In the genomic region with DNA sequence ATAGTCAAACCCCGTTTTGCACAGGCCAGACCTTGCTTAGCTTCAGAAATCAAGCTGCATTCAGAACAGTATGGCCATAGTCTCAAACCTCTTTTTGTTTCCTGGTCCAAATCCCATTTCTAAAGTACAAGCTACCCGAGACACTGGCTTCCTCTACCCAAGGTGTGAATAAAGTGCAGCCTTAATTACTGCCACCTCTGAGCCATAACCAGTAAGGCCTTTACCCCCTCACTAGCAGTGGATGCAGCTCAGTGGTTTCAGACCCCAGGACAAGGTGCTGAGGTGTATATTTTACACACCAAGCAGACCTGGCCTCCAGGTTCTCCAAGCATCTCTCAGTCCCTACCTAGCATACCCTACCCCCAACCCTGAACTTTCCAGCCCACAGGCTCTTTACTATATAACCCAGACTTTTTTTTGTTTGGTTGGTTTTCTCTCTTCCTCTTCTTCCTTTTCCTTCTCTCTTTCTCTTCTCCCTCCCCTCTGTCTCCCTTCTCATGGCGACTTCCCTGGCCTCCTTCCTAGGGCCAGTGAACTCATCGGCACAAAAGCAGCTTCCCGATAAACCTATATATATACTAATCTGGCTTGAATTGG, we compare ENCODE assay signal across 8 mouse cellular contexts. TPM values are rescaled to one million over a fixed set of nuclear protein-coding genes. Genes with fewer than 3 reads are reported as not detected.
DNase-seq lines count a peak whose midpoint lies in the region; ATAC-seq and TF ChIP-seq lines count a peak whose summit lies in the region.

No protein-coding gene starts in this region.

- 69% methylated on average over 5 of the region's 5 CpGs for WGBS in heart, embryonic 10.5 days
- 78% methylated on average over 5 of the region's 5 CpGs for WGBS in hindbrain, embryonic 10.5 days
- WGBS in midbrain, embryonic 12.5 days: 76% methylated on average over 5 of the region's 5 CpGs

- peaks cover 17% of the 10 kb centered on the region for H3K4me1 ChIP-seq in heart, embryonic 10.5 days
- H3K4me1 ChIP-seq in ES-Bruce4 (ENCODE audit: control insufficient read depth, insufficient read depth, low read length): no peaks in the 10 kb centered on the region
- peaks cover 29% of the 10 kb centered on the region for H3K4me1 ChIP-seq in hindbrain, embryonic 10.5 days (replicated peaks)
- H3K4me1 ChIP-seq in midbrain, embryonic 12.5 days: peaks cover 15% of the 10 kb centered on the region

- H3K9me3 ChIP-seq in heart, embryonic 10.5 days: no peaks in the 10 kb centered on the region
- no peaks in the 10 kb centered on the region for H3K9me3 ChIP-seq in ES-Bruce4 (replicated peaks; ENCODE audit: control insufficient read depth, insufficient read depth, low read length, poor library complexity, severe bottlenecking)
- H3K9me3 ChIP-seq in hindbrain, embryonic 10.5 days: no peaks in the 10 kb centered on the region
- no peaks in the 10 kb centered on the region for H3K9me3 ChIP-seq in midbrain, embryonic 12.5 days

- no peak for TF ChIP-seq POLR2A in ES-Bruce4 (IDR thresholded peaks at IDR 0.05; ENCODE audit: insufficient read depth, low read length)

- DNase-seq in heart, embryonic 10.5 days (ENCODE audit: low spot score): no peak
- no peak for DNase-seq in heart, postnatal 36 days
- no peak for DNase-seq in hindbrain, embryonic 10.5 days (ENCODE audit: low spot score)
- no peak for DNase-seq in adrenal gland, postnatal 4 days (ENCODE audit: low spot score in 2 of 2)
- DNase-seq in ovary, postnatal 36 days (ENCODE audit: low spot score): no peak
- DNase-seq in frontal cortex, adult 2 months (ENCODE audit: extremely low spot score in 1 of 2, low spot score in 1 of 2): no peak

- peak overlapping the region; percentile 75 for H3K4me2 ChIP-seq in midbrain, embryonic 12.5 days (replicated peaks)

- ATAC-seq in midbrain, embryonic 12.5 days (ENCODE audit: low FRiP score, low read depth): no peak

- intact Hi-C loops in heart, postnatal 36 days (cut with DNase I): no loop called here

- peak overlapping the region; percentile 97 for H3K27ac ChIP-seq in heart, embryonic 10.5 days
- H3K27ac ChIP-seq in ES-Bruce4 (ENCODE audit: insufficient read depth, low read length): no peak overlapping the region; the same call in 1 of the 2 replicates
- H3K27ac ChIP-seq in hindbrain, embryonic 10.5 days: peak overlapping the region; percentile 96
- H3K27ac ChIP-seq in midbrain, embryonic 12.5 days (replicated peaks): peak overlapping the region; percentile 95

- peak overlapping the region; percentile 70 for H3K9ac ChIP-seq in ES-Bruce4 (ENCODE audit: low read depth, poor library complexity, severe bottlenecking)
- H3K9ac ChIP-seq in midbrain, embryonic 12.5 days (replicated peaks): peak overlapping the region; percentile 70

- no peak for TF ChIP-seq CTCF in ES-Bruce4 (IDR thresholded peaks at IDR 0.05; ENCODE audit: low read depth, low read length)

- no peaks in the 10 kb centered on the region for H3K27me3 ChIP-seq in heart, embryonic 10.5 days (ENCODE audit: insufficient read depth, poor library complexity, severe bottlenecking)
- no peaks in the 10 kb centered on the region for H3K27me3 ChIP-seq in ES-Bruce4 (ENCODE audit: control insufficient read depth, insufficient read depth, low read length, poor library complexity, severe bottlenecking)
- peaks cover 4% of the 10 kb centered on the region; the same call in 1 of the 2 replicates for H3K27me3 ChIP-seq in hindbrain, embryonic 10.5 days (ENCODE audit: insufficient read depth, poor library complexity, severe bottlenecking)
- no peaks in the 10 kb centered on the region for H3K27me3 ChIP-seq in midbrain, embryonic 12.5 days

- TF ChIP-seq EP300 in ES-Bruce4 (IDR thresholded peaks at IDR 0.05; ENCODE audit: insufficient read depth, low read depth, low read length): no peak

- H3K36me3 ChIP-seq in heart, embryonic 10.5 days: 0 out of 2 replicates have a peak, but pooled peaks cover 1% of the 10 kb centered on the region
- H3K36me3 ChIP-seq in ES-Bruce4 (ENCODE audit: control insufficient read depth, insufficient read depth, low read length, poor library complexity, severe bottlenecking): no peaks in the 10 kb centered on the region; the same call in 1 of the 2 replicates
- 0 out of 2 replicates have a peak, but pooled peaks cover 3% of the 10 kb centered on the region for H3K36me3 ChIP-seq in hindbrain, embryonic 10.5 days
- 0 out of 2 replicates have a peak, but pooled peaks cover 4% of the 10 kb centered on the region for H3K36me3 ChIP-seq in midbrain, embryonic 12.5 days

- H3K4me3 ChIP-seq in heart, embryonic 10.5 days: peak overlapping the region; percentile 69
- peak overlapping the region; percentile 53 for H3K4me3 ChIP-seq in ES-Bruce4 (ENCODE audit: low read depth, low read length)
- H3K4me3 ChIP-seq in hindbrain, embryonic 10.5 days: peak overlapping the region; percentile 65
- peak overlapping the region; percentile 63 for H3K4me3 ChIP-seq in midbrain, embryonic 12.5 days

RNA-seq across cellular contexts. Expression of gene Saysd1, which starts 56.3 kb away (rescaled TPM):
- 7.8 and 10.5 TPM in 2 replicates for polyA plus RNA-seq in heart, embryonic 10.5 days (2016; fragmentation: Nextera tagmentation; extraction: Ambion mirVana)
- total RNA-seq in heart, postnatal 36 days (2021): 1 to 10 TPM; 2.7 to 3.2 TPM
- 3.5 and 5.8 TPM in 2 replicates for polyA plus RNA-seq in ES-Bruce4 (2011; ENCODE audit: insufficient read depth, insufficient read length, low read depth, missing spikeins)
- polyA plus RNA-seq in hindbrain, embryonic 10.5 days (2016; fragmentation: Nextera tagmentation; extraction: Ambion mirVana): 12.2 and 13.1 TPM in 2 replicates
- polyA plus RNA-seq in midbrain, embryonic 12.5 days (2016; fragmentation: Nextera tagmentation; extraction: Ambion mirVana): 11.2 and 12.1 TPM in 2 replicates
- 1 to 10 TPM; 6.9 to 7.4 TPM for total RNA-seq in adrenal gland, postnatal 4 days (2021)
- 7.9 and 8.6 TPM in 2 replicates for polyA plus RNA-seq in frontal cortex, adult 2 months (2012; rRNA removed)
